Mouse (Mus musculus): ENCODE results near the gene 1700109H08Rik. TPM values are rescaled to one million over a fixed set of nuclear protein-coding genes. Genes with fewer than 3 reads are reported as not detected.

Gene 1700109H08Rik
- polyA plus RNA-seq, 1 experiment from 2014 or later = 3.0 TPM

- no peak for DNase-seq (ENCODE audit: low spot score)
- no peak for ATAC-seq (ENCODE audit: insufficient read depth, low FRiP score, low TSS enrichment)
- no peaks in the 10 kb centered on the region; the same call in none of the 2 replicates for H3K36me3 ChIP-seq (ENCODE audit: control insufficient read depth, insufficient read depth, low read length)
- no peak overlapping the region for H3K9ac ChIP-seq (ENCODE audit: low read length)
- no peak overlapping the region for H3K4me3 ChIP-seq (ENCODE audit: low read depth, low read length)
- H3K27ac ChIP-seq (ENCODE audit: low read depth, low read length) = no peak overlapping the region
- H3K9me3 ChIP-seq (ENCODE audit: control insufficient read depth, low read length) = no peaks in the 10 kb centered on the region
- no peaks in the 10 kb centered on the region for H3K27me3 ChIP-seq (ENCODE audit: control insufficient read depth, insufficient read depth, low read length)
- 77% methylated on average over 7 of the region's 7 CpGs for WGBS
- no peak overlapping the region for H3K4me2 ChIP-seq (ENCODE audit: low read depth)
- no peaks in the 10 kb centered on the region for H3K4me1 ChIP-seq (ENCODE audit: control insufficient read depth, insufficient read depth, low read length)
Measured at GRCm38 (mm10) chr5:3620486-3620885, 49.1 kb downstream of the 1700109H08Rik start.

GRCm38 (mm10) chr5:3630055-3630454, 58.7 kb downstream of the 1700109H08Rik start:
- no peaks in the 10 kb centered on the region for H3K4me1 ChIP-seq (ENCODE audit: control insufficient read depth, insufficient read depth, low read length)
- H3K36me3 ChIP-seq (ENCODE audit: control insufficient read depth, insufficient read depth, low read length) = no peaks in the 10 kb centered on the region; the same call in 1 of the 2 replicates
- no peak overlapping the region for H3K4me2 ChIP-seq (ENCODE audit: low read depth)
- DNase-seq (ENCODE audit: low spot score) (no peak), ATAC-seq (ENCODE audit: insufficient read depth, low FRiP score, low TSS enrichment) (no peak)
- H3K9ac ChIP-seq (ENCODE audit: low read length) = no peak overlapping the region
- no peak overlapping the region for H3K4me3 ChIP-seq (ENCODE audit: low read depth, low read length)
- H3K27me3 ChIP-seq (ENCODE audit: control insufficient read depth, insufficient read depth, low read length) = no peaks in the 10 kb centered on the region
- H3K27ac ChIP-seq (ENCODE audit: low read depth, low read length) = no peak overlapping the region
- WGBS = 93% methylated on average over 5 of the region's 5 CpGs
- no peaks in the 10 kb centered on the region for H3K9me3 ChIP-seq (ENCODE audit: control insufficient read depth, low read length)

- H3K36me3 ChIP-seq (ENCODE audit: control insufficient read depth, insufficient read depth, low read length) = no peaks in the 10 kb centered on the region; the same call in 1 of the 2 replicates
- H3K9ac ChIP-seq (ENCODE audit: low read length) = no peak overlapping the region
- DNase-seq (ENCODE audit: low spot score) (no peak), ATAC-seq (ENCODE audit: insufficient read depth, low FRiP score, low TSS enrichment) (no peak)
- 63% methylated on average over 16 of the region's 16 CpGs for WGBS
- no peaks in the 10 kb centered on the region for H3K27me3 ChIP-seq (ENCODE audit: control insufficient read depth, insufficient read depth, low read length)
- H3K27ac ChIP-seq (ENCODE audit: low read depth, low read length) = no peak overlapping the region
- H3K4me2 ChIP-seq (ENCODE audit: low read depth) = no peak overlapping the region
- H3K4me3 ChIP-seq (ENCODE audit: low read depth, low read length) = no peak overlapping the region
- H3K9me3 ChIP-seq (ENCODE audit: control insufficient read depth, low read length) = no peaks in the 10 kb centered on the region
- H3K4me1 ChIP-seq (ENCODE audit: control insufficient read depth, insufficient read depth, low read length) = no peaks in the 10 kb centered on the region
Measured at GRCm38 (mm10) chr5:3631512-3632271, 60.3 kb downstream of the 1700109H08Rik start.

- WGBS = 85% methylated on average over 5 of the region's 5 CpGs
- Histone ChIP-seq H3K4me2 (ENCODE audit: low read depth) (no peak overlapping the region), H3K27me3 (ENCODE audit: control insufficient read depth, insufficient read depth, low read length) (no peaks in the 10 kb centered on the region), H3K9ac (ENCODE audit: low read length) (no peak overlapping the region), H3K4me1 (ENCODE audit: control insufficient read depth, insufficient read depth, low read length) (no peaks in the 10 kb centered on the region), H3K27ac (ENCODE audit: low read depth, low read length) (no peak overlapping the region), H3K9me3 (ENCODE audit: control insufficient read depth, low read length) (no peaks in the 10 kb centered on the region), H3K36me3 (ENCODE audit: control insufficient read depth, insufficient read depth, low read length) (no peaks in the 10 kb centered on the region; the same call in 1 of the 2 replicates), H3K4me3 (ENCODE audit: low read depth, low read length) (no peak overlapping the region)
- no peak for DNase-seq (ENCODE audit: low spot score)
- ATAC-seq (ENCODE audit: insufficient read depth, low FRiP score, low TSS enrichment) = no peak
Measured at GRCm38 (mm10) chr5:3632285-3632684, 60.9 kb downstream of the 1700109H08Rik start.

GRCm38 (mm10) chr5:3633315-3633714, 61.9 kb downstream of the 1700109H08Rik start:
- no peak overlapping the region for H3K9ac ChIP-seq (ENCODE audit: low read length)
- H3K27me3 ChIP-seq (ENCODE audit: control insufficient read depth, insufficient read depth, low read length) = no peaks in the 10 kb centered on the region
- ATAC-seq (ENCODE audit: insufficient read depth, low FRiP score, low TSS enrichment) (no peak), DNase-seq (ENCODE audit: low spot score) (no peak)
- no peaks in the 10 kb centered on the region for H3K4me1 ChIP-seq (ENCODE audit: control insufficient read depth, insufficient read depth, low read length)
- H3K4me2 ChIP-seq (ENCODE audit: low read depth) = no peak overlapping the region
- no peaks in the 10 kb centered on the region for H3K9me3 ChIP-seq (ENCODE audit: control insufficient read depth, low read length)
- H3K36me3 ChIP-seq (ENCODE audit: control insufficient read depth, insufficient read depth, low read length) = no peaks in the 10 kb centered on the region; the same call in 1 of the 2 replicates
- no peak overlapping the region for H3K27ac ChIP-seq (ENCODE audit: low read depth, low read length)
- H3K4me3 ChIP-seq (ENCODE audit: low read depth, low read length) = no peak overlapping the region
- WGBS = 95% methylated on average over 13 of the region's 13 CpGs

GRCm38 (mm10) chr5:3633951-3634350, 62.6 kb downstream of the 1700109H08Rik start:
- no peaks in the 10 kb centered on the region; the same call in 1 of the 2 replicates for H3K36me3 ChIP-seq (ENCODE audit: control insufficient read depth, insufficient read depth, low read length)

More at GRCm38 (mm10) chr5:3633951-3634350, 62.6 kb downstream of the 1700109H08Rik start:
- Histone ChIP-seq H3K27me3 (ENCODE audit: control insufficient read depth, insufficient read depth, low read length) (no peaks in the 10 kb centered on the region), H3K4me3 (ENCODE audit: low read depth, low read length) (no peak overlapping the region), H3K4me1 (ENCODE audit: control insufficient read depth, insufficient read depth, low read length) (no peaks in the 10 kb centered on the region), H3K4me2 (ENCODE audit: low read depth) (no peak overlapping the region), H3K9ac (ENCODE audit: low read length) (no peak overlapping the region), H3K9me3 (ENCODE audit: control insufficient read depth, low read length) (no peaks in the 10 kb centered on the region), H3K27ac (ENCODE audit: low read depth, low read length) (no peak overlapping the region)
- DNase-seq (ENCODE audit: low spot score) (no peak), ATAC-seq (ENCODE audit: insufficient read depth, low FRiP score, low TSS enrichment) (no peak)
- 69% methylated on average over 4 of the region's 4 CpGs for WGBS

Other genes starting within 250 kb of the 1700109H08Rik start
- 12.2 and 14.1 TPM in 2 replicates for gene Cdk6, start 230.1 kb upstream of the 1700109H08Rik start, polyA plus RNA-seq (2014; fragmentation: Nextera tagmentation; extraction: Ambion mirVana)
- gene Fam133b, start 27.7 kb upstream of the 1700109H08Rik start, polyA plus RNA-seq (2014; fragmentation: Nextera tagmentation; extraction: Ambion mirVana) = 35.4 and 36.8 TPM in 2 replicates
- 14.7 and 17.0 TPM in 2 replicates for gene Pex1, start 24.5 kb downstream of the 1700109H08Rik start, polyA plus RNA-seq (2014; fragmentation: Nextera tagmentation; extraction: Ambion mirVana)
- 12.9 and 16.4 TPM in 2 replicates for gene Rbm48, start 25.0 kb downstream of the 1700109H08Rik start, polyA plus RNA-seq (2014; fragmentation: Nextera tagmentation; extraction: Ambion mirVana)
- not detected in 2 replicates for gene Tmbim7, start 79.6 kb downstream of the 1700109H08Rik start, polyA plus RNA-seq (2014; fragmentation: Nextera tagmentation; extraction: Ambion mirVana)
- 73.1 and 77.4 TPM in 2 replicates for gene Gatad1, start 85.6 kb downstream of the 1700109H08Rik start, polyA plus RNA-seq (2014; fragmentation: Nextera tagmentation; extraction: Ambion mirVana)
- 17.3 and 17.4 TPM in 2 replicates for gene Ankib1, start 231.4 kb downstream of the 1700109H08Rik start, polyA plus RNA-seq (2014; fragmentation: Nextera tagmentation; extraction: Ambion mirVana)
- 61.3 and 62.8 TPM in 2 replicates for gene Krit1, start 231.6 kb downstream of the 1700109H08Rik start, polyA plus RNA-seq (2014; fragmentation: Nextera tagmentation; extraction: Ambion mirVana)

Measured in neural tube, embryonic 11.5 days (tissue).